Mouse (Mus musculus) hindbrain, postnatal 0 days (tissue): ENCODE data around the gene Bmp7. TPM values are rescaled to one million over a fixed set of nuclear protein-coding genes. Genes with fewer than 3 reads are reported as not detected.

Experiments
- ATAC-seq: fragments of 200-750 bp; cut with Nextera tagmentation; 2 replicates; pipeline ENCODE4 v1.8.0; 2017; ENCODE audit warnings: mild to moderate bottlenecking, moderate TSS enrichment, moderate library complexity
- DNase-seq: peaks from one replicate; pipeline ENCODE4 v3.0.0-alpha.2; 2015; ENCODE audit warnings: low spot score
- H3K27ac ChIP-seq: fragments of 300-500 bp; sonication (generic); 2 replicates; pipeline ENCODE4 v1.5.1; 2014; ENCODE audit warnings: mild to moderate bottlenecking
- H3K27me3 ChIP-seq: fragments of 300-500 bp; sonication (generic); 2 replicates; pipeline ENCODE4 v1.6.1; 2014; ENCODE audit warnings: low read length, mixed read lengths; ENCODE audit not compliant: insufficient read depth
- H3K36me3 ChIP-seq: fragments of 300-500 bp; sonication (generic); 2 replicates; pipeline ENCODE4 v1.6.1; 2014; ENCODE audit warnings: low read length, mixed read lengths; ENCODE audit not compliant: insufficient read depth
- H3K4me1 ChIP-seq: fragments of 300-500 bp; sonication (generic); 2 replicates; pipeline ENCODE4 v1.6.1; 2014; ENCODE audit warnings: antibody characterized with exemption, low read length, mixed read lengths; ENCODE audit not compliant: insufficient read depth
- H3K4me2 ChIP-seq: fragments of 300-500 bp; sonication (generic); 2 replicates; pipeline ENCODE4 v1.6.1; 2014; ENCODE audit warnings: low read depth, mild to moderate bottlenecking, low read length, moderate library complexity, mixed read lengths
- H3K4me3 ChIP-seq: fragments of 300-500 bp; sonication (generic); 2 replicates; pipeline ENCODE4 v1.5.1; 2014; ENCODE audit warnings: low read length
- H3K9ac ChIP-seq: fragments of 300-500 bp; sonication (generic); replicated peaks from 2 replicates; pipeline ENCODE4 v1.6.1; 2014; ENCODE audit warnings: mild to moderate bottlenecking, low read length, moderate library complexity, mixed read lengths
- H3K9me3 ChIP-seq: fragments of 300-500 bp; sonication (generic); 2 replicates; pipeline ENCODE4 v1.6.1; 2016; ENCODE audit warnings: low read length, mixed read lengths
- CTCF ChIP-seq: IDR thresholded peaks from 2 replicates; pipeline ENCODE4 v1.5.1; 2016; ENCODE audit warnings: antibody characterized with exemption, control low read depth, low read depth
- WGBS: fragments of 180-500 bp; shearing (Covaris S2); extraction: QIAGEN DNeasy Blood & Tissue Kit; methylation state at CpG from one replicate; pipeline ENCODE4 v1.1.7; 2014; 5-methylcytosine and 5-hydroxymethylcytosine counted together
- polyA plus RNA-seq: library from polyadenylated mRNA; unstranded; fragments of >200 nt; fragmentation: Nextera tagmentation; extraction: Ambion mirVana; gene quantifications from 2 replicates; pipeline ENCODE4 v1.2.1, GENCODE M21; 2015
- total RNA-seq: library from RNA; depleted of rRNA; stranded (reverse); fragments of >200 nt; gene quantifications from 2 replicates; pipeline ENCODE4 v1.2.3, GENCODE M21; 2014

Gene Bmp7
- total and polyA plus RNA-seq, 2 experiments from 2014 or later = 15.6 to 25.1 TPM

GRCm38 (mm10) chr2:172911715-172912114, 28.4 kb downstream of the Bmp7 start:
- DNase-seq = peak; percentile 48
- WGBS = 41% methylated on average over 5 of the region's 5 CpGs
- H3K27me3 ChIP-seq = no peaks in the 10 kb centered on the region
- H3K9ac ChIP-seq = no peak overlapping the region
- no peak overlapping the region for H3K4me3 ChIP-seq
- no peaks in the 10 kb centered on the region for H3K9me3 ChIP-seq
- H3K4me1 ChIP-seq = peaks cover 10% of the 10 kb centered on the region; the same call in 1 of the 2 replicates
- TF ChIP-seq CTCF = no peak
- H3K27ac ChIP-seq = peak overlapping the region; percentile 26; the same call in 1 of the 2 replicates
- no peaks in the 10 kb centered on the region for H3K36me3 ChIP-seq
- H3K4me2 ChIP-seq = no peak overlapping the region
- peak; percentile 50; the same call in 1 of the 2 replicates for ATAC-seq

DNA sequence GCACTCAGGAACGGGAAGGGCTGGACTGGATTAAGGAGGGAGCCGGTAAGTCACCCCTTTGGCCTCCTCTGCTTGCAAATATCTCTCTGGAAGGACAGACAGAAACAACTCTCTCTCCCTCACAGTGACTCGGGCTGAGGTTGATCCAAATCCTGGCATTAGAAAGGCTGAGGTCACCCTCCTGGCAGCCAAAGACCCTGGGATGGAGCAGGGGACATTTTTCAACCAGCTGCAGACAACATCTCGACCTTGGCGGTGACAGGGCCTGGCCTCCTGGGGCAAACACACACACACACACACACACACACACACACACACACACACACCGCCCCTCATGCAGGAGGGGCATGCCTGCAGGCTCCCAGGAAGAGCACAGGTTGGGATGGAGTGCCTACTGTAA, 29.0 kb downstream of the Bmp7 start:
- Histone ChIP-seq H3K27ac (peak overlapping the region; percentile 26; the same call in 1 of the 2 replicates), H3K9ac (no peak overlapping the region), H3K36me3 (no peaks in the 10 kb centered on the region), H3K9me3 (no peaks in the 10 kb centered on the region), H3K4me2 (no peak overlapping the region), H3K27me3 (no peaks in the 10 kb centered on the region), H3K4me3 (no peak overlapping the region), H3K4me1 (peaks cover 10% of the 10 kb centered on the region; the same call in 1 of the 2 replicates)
- ATAC-seq = no peak
- 69% methylated on average over 6 of the region's 6 CpGs for WGBS
- TF ChIP-seq CTCF = no peak
- no peak for DNase-seq

GRCm38 (mm10) chr2:172909463-172909862, 30.7 kb downstream of the Bmp7 start:
- no peaks in the 10 kb centered on the region for H3K9me3 ChIP-seq
- no peak; the same call in 1 of the 2 replicates for TF ChIP-seq CTCF

GRCm38 (mm10) chr2:172906146-172906545, 34.0 kb downstream of the Bmp7 start:
- H3K4me3 ChIP-seq = no peak overlapping the region
- H3K9ac ChIP-seq = no peak overlapping the region
- ATAC-seq (no peak), DNase-seq (no peak)
- H3K4me2 ChIP-seq = no peak overlapping the region
- no peaks in the 10 kb centered on the region for H3K36me3 ChIP-seq
- 79% methylated on average over 9 of the region's 9 CpGs for WGBS
- H3K27me3 ChIP-seq = no peaks in the 10 kb centered on the region
- H3K27ac ChIP-seq = no peak overlapping the region
- peaks cover 10% of the 10 kb centered on the region; the same call in 1 of the 2 replicates for H3K4me1 ChIP-seq
- no peaks in the 10 kb centered on the region for H3K9me3 ChIP-seq
- TF ChIP-seq CTCF = no peak

More at GRCm38 (mm10) chr2:172909463-172909862, 30.7 kb downstream of the Bmp7 start:
- 30% methylated on average over 6 of the region's 6 CpGs for WGBS
- Histone ChIP-seq H3K4me1 (peaks cover 10% of the 10 kb centered on the region; the same call in 1 of the 2 replicates), H3K27me3 (no peaks in the 10 kb centered on the region), H3K36me3 (no peaks in the 10 kb centered on the region), H3K4me3 (no peak overlapping the region), H3K4me2 (no peak overlapping the region), H3K27ac (no peak overlapping the region), H3K9ac (no peak overlapping the region)
- peak; percentile 74 for DNase-seq
- peak; percentile 81 for ATAC-seq

- DNase-seq (no peak), ATAC-seq (no peak)
- Histone ChIP-seq H3K27ac (no peak overlapping the region), H3K4me3 (no peak overlapping the region), H3K36me3 (no peaks in the 10 kb centered on the region), H3K4me2 (no peak overlapping the region), H3K4me1 (peaks cover 6% of the 10 kb centered on the region; the same call in 1 of the 2 replicates), H3K27me3 (no peaks in the 10 kb centered on the region), H3K9me3 (no peaks in the 10 kb centered on the region), H3K9ac (no peak overlapping the region)
- 90% methylated on average over 5 of the region's 5 CpGs for WGBS
- TF ChIP-seq CTCF = no peak
Measured at GRCm38 (mm10) chr2:172905057-172905456, 35.1 kb downstream of the Bmp7 start.

DNA sequence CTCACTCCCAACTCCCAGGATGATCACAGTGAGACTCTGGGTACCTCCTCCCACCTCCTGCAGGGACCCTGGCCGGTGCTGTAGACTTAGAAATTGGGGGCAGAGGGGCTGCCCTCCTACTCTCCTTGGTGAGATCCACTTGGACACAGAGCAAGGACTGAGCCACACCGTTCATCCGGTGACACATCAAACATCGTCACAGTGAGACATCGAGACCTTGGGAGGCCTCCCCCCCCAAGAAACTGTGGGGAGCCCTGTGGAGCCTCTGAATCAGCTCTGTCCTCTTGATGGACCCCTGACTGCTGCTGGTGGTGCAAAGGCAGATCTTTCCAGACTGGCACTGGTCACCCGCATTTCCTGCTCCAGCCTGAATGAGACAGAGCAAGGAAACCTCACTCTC, 35.5 kb downstream of the Bmp7 start:
- no peak for TF ChIP-seq CTCF
- peaks cover 1% of the 10 kb centered on the region; the same call in 1 of the 2 replicates for H3K4me1 ChIP-seq
- DNase-seq (no peak), ATAC-seq (no peak)
- no peaks in the 10 kb centered on the region for H3K36me3 ChIP-seq
- WGBS = 81% methylated on average over 6 of the region's 6 CpGs
- H3K9me3 ChIP-seq = no peaks in the 10 kb centered on the region
- no peak overlapping the region for H3K4me3 ChIP-seq
- no peak overlapping the region for H3K4me2 ChIP-seq
- H3K27me3 ChIP-seq = no peaks in the 10 kb centered on the region
- no peak overlapping the region for H3K27ac ChIP-seq
- no peak overlapping the region for H3K9ac ChIP-seq

DNA sequence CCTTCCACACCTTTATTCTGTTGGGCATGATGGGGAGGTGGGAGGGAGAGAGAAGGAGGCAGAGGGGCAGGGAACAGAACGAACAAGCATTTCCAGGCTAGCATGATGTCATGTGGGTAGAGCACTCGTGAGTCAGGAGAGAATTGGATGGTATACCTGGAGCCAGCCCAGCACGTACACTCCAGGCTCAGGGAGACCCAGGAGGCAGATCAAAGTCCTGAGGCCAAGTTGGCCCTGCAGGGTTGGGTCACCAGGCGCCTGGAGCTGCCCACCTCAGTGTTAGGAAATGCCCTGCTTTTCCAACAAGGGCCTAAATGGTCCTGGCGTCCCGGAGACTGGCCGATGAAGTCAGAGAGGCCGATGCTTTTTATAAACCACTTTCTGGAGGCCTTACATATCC, 36.6 kb downstream of the Bmp7 start:
- no peak overlapping the region for H3K4me2 ChIP-seq
- no peaks in the 10 kb centered on the region for H3K27me3 ChIP-seq
- H3K4me1 ChIP-seq = no peaks in the 10 kb centered on the region
- H3K4me3 ChIP-seq = no peak overlapping the region
- no peaks in the 10 kb centered on the region for H3K36me3 ChIP-seq
- no peak overlapping the region for H3K9ac ChIP-seq
- H3K27ac ChIP-seq = no peak overlapping the region
- ATAC-seq (no peak), DNase-seq (no peak)
- H3K9me3 ChIP-seq = no peaks in the 10 kb centered on the region
- 90% methylated on average over 8 of the region's 8 CpGs for WGBS
- no peak for TF ChIP-seq CTCF
